Mouse (Mus musculus) common myeloid progenitor, adult 5-6 weeks (primary cell): ENCODE results near the gene Nphp4. TPM values are rescaled to one million over a fixed set of nuclear protein-coding genes. Genes with fewer than 3 reads are reported as not detected.

Experiments
- ATAC-seq: replicated peaks from 2 replicates; pipeline ENCODE4 v1.8.0; 2016; ENCODE audit warnings: low read depth, mild to moderate bottlenecking, moderate TSS enrichment, inconsistent platforms; ENCODE audit not compliant: poor library complexity, severe bottlenecking
- total RNA-seq: library from RNA; stranded (forward); fragments of 200-1000, 187-1606 nt; gene quantifications from 2 replicates; pipeline ENCODE4 v1.2.3, GENCODE M21; 2017

Gene Nphp4
- total RNA-seq, 1 experiment from 2014 or later: 0.41 TPM

DNA sequence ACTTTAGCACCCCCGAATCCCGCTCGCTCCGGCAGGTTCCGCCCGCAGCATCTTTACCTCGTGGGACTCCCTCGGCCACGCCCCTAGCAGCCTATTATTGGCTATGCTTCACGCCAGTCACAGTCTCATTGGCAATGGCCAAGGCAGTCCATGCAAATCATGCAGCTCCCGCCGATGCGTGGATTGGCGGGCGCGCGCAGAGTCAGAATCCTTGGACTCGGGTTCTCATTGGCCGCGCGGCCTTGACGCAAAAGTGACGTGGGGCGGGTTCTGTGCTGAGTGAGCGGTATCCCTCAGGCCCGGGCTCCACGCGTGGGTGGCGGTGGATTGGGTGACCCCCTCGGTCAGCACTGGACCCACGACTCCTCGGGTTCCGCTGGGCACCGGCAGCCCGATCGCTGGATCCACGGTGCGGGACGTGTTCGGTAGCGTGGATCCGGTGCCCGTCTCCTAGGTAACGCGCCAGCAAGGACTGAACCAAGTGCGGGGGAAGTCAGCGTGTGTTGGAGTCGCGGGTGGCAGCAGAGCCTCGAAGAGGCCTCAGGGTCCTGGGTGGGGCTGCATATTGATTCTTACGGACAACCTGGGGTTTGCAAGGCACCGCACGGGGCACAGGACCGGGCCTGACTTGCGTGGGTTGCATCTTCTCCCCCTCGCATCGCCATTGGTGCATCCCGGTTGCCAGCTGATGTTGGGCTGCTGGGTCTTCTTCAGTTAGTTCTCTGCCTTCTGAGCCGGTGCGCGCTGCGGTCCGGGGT lies 1.1 kb downstream of the Nphp4 start, which contains the start of gene Kcnab2:
TSS of gene Kcnab2 (minus strand) at position 406 of the 758 bp plus-strand sequence.
- peak; percentile 94 for ATAC-seq

DNA sequence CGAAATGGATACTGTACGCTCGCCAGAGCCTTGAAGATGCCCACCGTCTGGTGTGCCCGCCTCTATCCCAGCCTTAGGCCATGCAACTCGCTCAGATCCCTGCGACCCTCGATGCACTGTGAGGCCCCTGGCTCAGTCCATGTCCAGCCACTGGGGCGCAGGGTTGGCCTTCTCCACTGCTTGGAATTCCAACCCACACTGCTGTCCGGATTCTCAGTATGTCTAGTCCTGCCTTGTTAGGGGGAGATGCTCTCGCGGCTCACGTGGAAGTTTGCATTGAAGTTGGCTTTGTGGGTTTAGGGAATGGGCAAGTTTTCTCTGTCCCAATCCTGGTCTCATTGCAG lies 1.7 kb downstream of the Nphp4 start:
- no peak for ATAC-seq

DNA sequence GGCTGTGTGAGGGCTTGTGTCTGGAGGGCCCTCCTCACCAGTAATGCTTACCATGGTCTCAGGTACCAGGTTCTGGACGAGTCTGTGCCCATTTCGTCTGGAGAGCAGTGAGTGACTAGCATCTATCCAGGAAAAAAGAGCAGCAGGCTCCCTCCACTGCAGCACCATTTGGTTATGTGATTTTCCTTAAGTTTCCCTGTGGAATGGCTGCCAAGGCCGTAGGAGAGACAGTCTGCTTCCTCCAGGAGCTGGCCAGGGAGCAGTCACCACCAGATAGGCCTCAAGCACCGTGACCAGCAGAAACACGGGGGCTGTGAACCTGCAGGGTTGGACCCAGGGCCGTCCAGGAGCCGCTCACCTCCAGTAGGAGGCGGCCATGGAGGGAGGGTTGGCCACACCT lies 3.9 kb downstream of the Nphp4 start:
- ATAC-seq: no peak

DNA sequence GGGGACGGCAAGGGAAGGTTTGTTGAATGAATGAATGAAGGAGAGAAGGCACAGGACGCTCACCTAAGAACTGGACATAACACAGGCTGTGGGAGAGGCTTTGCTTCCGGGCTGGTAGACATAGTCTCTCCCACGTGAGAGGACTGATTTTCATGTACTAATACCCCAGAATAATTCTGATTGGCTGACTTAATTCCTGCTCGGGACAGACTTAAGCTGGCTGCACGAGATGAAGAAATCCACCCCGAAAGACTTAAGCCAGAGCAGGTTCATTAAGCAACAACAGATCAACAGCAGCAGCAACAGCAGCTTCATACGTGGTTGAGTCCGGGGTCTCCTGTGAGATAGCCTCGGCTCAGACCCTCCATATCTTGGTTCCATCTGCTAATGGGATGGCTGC lies 11.5 kb downstream of the Nphp4 start:
- no peak for ATAC-seq

DNA sequence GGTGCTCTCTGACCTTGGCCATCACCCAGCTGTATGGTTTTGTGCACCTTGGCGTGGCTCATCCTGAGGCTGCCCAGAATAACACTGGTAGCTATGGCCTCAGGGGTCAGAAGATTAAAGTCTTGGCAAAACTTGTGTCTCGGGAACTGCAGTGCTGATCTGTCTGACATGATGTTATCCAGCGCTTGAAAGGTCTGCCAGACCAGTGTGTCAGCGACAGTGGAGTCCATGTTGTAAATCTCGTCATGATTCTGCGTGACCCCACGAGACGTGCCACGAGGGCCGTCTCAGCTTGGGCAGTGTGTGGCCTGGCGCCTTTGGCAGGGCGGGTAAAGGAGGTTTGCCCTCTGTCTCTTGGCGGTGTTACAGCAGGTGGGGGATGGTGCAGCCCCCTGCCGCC lies 13.8 kb downstream of the Nphp4 start:
- no peak for ATAC-seq

DNA sequence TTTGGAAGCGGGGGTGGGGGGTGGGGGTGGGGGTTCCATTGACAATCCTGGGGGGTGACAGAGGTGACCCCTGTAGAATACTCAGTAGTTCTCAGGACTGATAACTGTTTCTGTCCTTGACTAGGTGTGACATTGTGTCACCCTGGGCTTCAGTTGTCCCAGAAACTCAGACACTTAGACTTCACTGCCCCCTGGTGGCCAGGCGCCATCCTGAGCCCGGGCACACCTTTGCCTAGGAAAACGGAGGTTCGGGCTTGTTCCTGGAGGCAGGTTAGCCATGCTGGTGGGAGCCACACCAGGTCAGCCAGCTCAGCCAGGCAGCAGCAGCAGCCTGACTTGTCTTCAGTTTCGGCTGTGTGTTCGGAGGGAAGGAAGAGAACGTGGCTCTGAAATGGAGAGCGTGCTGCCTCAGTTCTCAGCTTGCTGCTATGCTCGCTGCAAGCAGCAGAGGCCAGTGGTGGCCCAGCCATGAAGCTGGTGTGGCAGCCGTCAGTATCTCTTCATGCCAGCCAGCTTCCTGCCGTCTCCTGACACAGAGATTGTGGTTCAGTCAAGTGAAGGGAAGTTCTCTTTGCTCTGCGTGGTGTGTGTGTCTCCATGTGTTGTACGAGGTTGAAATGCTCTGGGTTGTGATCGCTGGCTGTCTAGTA lies 14.9 kb downstream of the Nphp4 start:
- ATAC-seq: peak; percentile 95

DNA sequence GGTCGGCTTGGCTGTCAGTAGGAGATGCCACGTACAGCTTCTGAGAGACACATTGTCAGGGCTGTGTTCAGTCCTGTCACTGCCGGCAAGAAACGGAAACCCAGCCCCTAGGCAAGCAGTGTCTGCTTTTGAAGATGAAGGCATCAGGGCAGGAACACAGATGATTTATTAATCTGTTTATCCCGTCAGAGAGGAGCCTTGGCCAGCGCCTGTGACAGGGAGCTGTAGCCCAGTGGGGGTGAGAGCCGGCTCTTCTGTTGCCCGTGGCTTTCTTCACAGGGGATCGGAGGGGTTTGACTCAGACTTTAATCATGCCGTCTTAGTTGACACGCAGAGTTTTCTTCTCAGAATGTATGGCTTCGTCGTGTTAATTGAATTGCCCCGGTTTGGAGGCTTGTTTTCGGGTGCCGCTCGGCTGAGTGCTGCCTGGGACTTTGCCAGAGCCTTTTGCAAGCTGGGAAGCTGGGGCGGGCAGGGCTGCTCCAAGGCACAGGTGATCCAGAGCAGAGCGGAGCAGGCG lies 17.9 kb downstream of the Nphp4 start:
- ATAC-seq: no peak

DNA sequence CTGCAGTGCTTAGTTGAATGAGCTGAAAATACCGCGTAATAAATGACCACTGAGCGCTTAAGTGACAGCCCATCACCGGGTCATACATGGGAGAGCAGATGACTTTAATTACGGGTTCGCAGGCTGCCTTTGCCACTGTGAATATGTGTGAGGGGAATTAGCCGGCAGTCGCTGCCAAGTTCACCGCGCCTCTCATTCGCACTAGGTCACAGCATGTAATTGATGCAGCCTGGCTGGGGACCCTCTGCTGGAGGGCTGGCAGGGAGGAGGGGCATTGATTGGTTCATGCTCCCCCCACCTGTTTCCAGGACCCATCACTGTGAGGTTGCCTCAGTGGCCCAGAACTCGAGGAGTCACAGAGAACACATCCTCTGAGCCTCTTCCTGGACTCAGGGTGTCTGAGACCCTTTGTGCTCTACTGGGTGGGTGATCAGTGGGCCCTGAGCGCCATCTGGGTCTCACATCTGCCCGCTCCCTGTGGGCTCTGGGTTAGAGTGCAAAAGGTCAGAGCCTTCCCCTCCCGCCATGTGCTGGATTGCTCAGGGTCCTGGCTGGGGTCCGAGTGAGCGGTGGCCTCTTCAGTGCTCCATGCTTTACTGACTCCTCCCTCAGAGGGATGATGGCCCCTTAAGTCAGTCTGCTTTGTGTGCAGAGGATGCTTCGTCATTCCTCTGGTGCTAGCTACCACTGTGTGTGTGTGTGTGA lies 35.9 kb downstream of the Nphp4 start:
- ATAC-seq: no peak

DNA sequence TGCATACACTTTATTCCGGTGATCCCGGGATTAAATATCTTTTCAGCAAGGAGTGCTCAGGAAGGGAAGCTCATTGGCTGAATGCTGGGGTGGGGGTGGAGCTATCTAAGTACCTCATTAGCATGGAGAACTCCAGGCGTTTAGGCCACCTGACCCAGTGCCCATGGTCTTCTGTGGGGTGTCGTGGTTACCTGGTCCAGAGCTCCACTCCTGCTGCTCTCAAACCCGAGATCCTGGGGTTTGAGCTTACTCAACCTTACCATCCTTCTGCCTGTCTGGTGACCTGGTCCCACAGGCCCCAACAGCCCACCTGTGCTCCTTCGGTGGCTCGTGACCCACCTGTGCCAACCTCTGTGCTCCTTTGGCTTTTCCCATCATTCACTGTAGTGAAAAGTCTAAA lies 38.4 kb downstream of the Nphp4 start:
- ATAC-seq: no peak

DNA sequence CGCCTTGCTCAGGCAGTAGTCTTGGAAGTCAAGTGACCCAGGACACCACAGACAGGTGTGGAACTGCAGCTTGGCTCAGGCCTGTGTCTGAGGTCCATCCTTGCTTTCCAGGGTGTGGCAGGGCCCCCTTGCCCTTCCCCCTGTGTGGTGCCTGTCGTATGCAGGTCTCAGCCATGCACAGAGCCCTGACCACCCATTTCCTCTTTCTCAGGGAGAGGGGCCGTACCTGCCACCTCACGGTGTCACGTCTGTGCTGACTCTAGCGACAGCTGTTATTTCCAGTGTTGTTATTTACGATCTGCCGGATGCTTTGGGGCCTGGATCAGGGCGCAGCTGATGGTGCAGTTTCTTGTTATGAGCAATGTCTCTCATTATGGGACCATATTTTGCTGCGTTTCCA lies 42.6 kb downstream of the Nphp4 start:
- ATAC-seq: no peak

DNA sequence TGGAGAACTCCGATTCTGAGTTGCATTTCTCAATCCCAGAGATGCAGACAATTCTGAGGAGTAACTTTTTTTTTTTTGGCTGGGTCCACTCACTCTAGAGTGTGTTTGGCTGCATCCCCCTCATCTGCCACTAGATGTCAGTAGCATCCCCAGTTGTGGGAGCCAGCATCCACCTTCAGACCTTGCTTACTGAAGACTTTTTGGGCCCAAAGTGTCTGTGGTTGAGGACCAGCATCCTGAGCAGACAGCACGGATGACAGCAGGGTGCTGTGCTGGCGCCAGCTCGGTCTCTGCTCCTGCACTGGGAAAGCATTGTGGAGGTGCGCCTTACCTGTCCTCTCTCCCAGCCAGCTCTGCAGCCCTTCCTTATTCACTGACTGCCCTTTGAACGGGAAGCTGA lies 43.6 kb downstream of the Nphp4 start:
- peak; percentile 88 for ATAC-seq

DNA sequence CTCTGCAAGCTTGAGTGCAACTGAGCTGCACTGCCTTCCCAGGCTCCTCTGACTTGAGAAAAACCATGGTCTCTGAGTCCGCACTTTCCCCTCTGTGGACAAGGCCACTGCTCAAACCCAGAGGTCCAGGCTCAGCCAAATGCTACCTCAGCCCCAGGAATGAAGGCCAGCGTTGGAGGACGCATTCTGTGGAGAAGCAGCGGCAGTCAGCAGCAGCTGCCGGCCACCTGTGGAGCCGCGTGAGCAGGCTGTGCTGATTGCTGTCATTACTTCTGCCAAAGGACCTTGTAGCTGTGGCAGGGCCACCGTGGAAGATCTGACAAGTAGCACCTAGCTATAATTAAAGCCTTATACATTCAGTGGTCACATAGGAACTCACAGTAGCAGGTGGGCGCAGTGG lies 56.4 kb downstream of the Nphp4 start:
- no peak for ATAC-seq

DNA sequence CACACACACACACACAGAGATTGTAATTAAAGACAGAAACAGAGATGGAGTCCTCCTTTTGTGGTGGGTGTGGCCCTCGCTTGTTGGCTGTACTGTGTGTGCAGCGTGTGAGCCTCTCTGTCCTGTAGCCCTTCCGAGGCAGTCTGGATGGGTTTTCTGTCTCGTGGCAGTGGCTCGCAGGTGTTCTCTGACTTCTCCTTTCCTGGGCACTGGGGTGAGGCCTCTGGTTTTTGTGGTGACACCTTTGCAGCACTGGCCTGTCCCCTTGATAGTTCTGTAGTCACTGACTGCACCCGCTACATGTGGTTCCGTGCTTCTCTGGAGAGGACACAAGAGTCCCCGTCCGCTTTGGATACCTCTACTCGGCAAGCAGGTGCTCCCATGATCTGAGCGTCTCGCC lies 63.2 kb downstream of the Nphp4 start:
- no peak for ATAC-seq

DNA sequence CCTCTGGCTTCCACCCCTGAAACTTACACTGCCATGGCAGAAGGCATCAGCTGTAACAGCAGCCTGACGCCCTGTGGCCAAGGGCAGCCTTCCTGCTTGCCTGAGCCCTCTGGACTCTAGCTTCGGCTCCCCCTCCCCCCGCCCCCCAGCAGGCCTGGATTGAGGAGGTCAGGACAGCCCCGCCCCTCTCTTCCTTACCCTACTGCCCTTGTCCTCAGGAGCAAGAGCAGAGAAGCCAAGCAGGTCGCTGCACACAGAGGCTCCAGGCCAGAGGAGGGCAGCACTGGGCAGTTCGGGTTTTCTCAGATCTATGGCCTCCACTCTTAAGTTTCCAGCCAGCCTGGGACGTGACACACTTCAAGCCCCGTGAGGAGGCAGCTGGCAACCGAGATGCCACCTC lies 64.7 kb downstream of the Nphp4 start:
- ATAC-seq: no peak

DNA sequence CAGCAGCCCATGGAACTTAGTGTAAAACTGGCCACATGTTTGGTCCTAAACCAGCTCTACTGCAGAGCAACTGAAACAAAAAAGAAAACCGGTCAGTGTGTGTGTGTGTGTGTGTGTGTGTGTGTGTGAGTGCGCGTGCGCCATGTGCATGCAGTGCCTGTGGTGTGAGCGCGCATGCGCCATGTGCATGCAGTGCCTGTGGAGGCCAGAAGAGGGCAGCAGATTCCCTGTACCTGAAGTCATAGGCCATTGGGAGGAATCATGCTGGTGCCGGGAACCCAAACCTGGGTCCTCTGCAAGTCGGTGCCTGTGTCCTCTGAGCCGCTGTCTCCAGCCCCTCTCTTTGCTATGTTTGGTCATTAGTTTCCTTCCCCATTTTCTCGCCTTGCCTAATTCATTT lies 65.9 kb downstream of the Nphp4 start:
- ATAC-seq: no peak

DNA sequence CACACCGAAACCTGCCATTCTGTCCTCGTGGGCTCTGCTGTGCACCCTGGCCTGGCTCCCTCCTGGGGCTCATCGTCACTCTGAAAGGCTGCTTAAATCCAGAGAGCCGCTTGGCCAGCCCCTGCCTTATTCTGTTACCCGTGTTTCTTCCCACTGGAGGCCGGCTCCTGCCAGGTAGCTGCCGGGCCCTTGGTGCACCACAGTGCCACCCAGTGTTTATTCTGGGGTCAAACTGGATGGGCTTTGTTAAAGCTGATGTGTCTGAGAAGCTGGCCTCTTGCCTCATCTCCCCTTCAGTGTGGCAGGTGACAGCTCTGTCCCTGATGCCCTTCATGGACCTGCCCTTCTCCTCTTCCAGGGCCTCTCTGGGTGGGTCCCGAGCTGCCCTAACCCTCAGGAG lies 70.0 kb downstream of the Nphp4 start:
- ATAC-seq: no peak

DNA sequence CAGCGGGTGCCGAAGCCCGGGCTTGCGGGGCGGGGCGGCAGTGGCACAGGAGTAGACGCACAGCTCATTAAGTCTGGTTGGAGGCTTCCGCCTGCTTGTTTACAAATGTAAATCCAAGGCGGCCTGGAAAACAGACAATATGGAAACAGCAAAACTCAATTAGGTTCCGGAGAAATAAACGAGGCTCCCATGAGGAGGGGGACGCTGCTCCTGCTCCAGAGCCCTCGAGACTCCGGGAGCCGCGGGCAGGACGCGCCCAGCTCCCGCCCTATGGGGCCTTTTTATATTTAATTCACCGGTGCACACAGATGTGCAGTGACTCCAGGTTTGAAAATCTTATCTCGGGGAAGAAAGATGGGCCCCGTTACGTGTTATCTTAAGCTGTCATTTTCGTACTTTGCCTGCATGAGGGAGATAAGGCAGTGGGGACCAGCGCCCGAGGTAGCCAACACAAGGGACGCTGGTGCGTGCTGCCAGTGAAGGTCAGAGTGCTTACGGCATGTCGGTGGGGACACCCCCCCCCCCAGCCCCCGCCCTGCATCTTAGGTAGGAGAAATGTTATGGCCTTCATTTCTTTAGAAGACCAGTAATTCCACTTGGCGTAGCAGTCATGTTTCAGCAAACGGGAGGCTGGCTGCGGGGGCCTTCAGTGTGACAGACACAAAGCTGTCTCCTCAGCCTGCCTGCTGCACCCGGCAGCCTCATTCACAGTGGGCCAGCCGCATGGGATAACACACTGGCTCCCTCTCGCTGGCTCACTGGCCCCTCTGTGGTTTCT lies 71.6 kb downstream of the Nphp4 start:
- no peak for ATAC-seq

DNA sequence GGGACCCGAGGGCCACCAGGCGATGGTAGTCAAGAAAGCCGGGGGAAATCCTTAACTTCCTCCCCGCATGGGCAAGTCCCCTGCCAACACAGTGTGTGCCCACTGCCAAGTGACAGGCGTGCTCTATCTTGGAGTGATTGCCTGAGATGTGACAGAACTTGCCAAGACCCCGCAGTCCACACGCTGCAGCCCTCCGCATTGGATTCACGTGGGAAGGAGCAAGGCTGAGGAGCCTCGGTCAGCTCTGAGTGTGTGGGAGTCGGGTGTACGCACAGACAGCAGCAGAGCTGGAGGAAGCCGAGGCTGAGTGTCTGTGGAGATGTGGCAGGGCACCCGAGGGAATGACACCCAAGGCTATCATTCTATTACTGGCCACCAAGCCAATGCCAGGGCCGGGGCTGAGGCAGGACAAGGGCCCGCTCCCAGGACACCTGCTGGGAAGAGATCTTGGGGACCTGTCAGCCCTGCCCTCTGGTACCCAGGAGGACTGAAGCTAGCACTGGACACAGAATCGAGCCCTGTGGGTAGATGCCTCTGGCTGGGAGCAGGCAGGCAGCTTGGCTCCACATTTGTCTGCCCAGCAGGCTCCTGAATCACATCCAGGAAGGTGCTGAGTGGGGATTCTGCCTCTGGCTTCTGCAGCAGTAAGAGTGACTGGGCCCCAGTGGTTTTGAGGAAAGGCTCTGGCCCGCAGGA lies 73.1 kb downstream of the Nphp4 start:
- ATAC-seq: no peak

DNA sequence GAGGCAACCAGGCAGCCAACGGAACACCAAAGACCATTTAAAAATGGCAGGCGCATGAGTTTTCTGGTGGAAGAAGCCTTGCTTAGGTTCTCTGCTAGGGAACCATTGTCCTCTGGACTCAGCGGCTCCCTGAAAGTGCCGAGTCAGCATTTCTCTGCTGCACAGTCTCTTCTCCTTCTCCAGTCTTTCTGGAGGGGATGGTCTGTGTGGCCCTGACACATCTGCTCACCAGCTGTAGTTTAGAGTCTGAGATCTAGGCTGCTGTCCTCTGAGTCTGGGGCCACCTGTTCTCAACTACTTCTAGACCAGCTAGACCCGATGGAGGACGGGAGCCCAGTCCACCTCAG lies 73.7 kb downstream of the Nphp4 start:
- no peak for ATAC-seq
